Mouse (Mus musculus) brain, embryonic 14.5 days (tissue): ENCODE results near the gene Cntnap2.

Experiments used
- CTCF ChIP-seq: fragments of 200-500 bp; IDR thresholded peaks from 2 replicates; pipeline ENCODE4 v1.5.1; 2012; ENCODE audit warnings: inconsistent platforms, mild to moderate bottlenecking, moderate library complexity, borderline replicate concordance; ENCODE audit not compliant: insufficient read depth, insufficient read length; ENCODE audit errors: extremely low read depth
- POLR2A ChIP-seq: fragments of 200-500 bp; IDR thresholded peaks from 2 replicates; pipeline ENCODE4 v1.6.1; 2012; ENCODE audit warnings: mild to moderate bottlenecking, inconsistent platforms, borderline replicate concordance; ENCODE audit not compliant: poor library complexity, insufficient read depth, insufficient read length, severe bottlenecking; ENCODE audit errors: extremely low read depth

- TF ChIP-seq CTCF, result no peak
- no peak for TF ChIP-seq POLR2A
Measured at GRCm38 (mm10) chr6:45455424-45455823, 396.3 kb downstream of the Cntnap2 start.
